8 mouse cellular contexts compared by ENCODE assay signal in genomic region chr10:52381845-52382591, GRCm38 (mm10). TPM values are rescaled to one million over a fixed set of nuclear protein-coding genes. Genes with fewer than 3 reads are reported as not detected.
DNase-seq lines count a peak whose midpoint lies in the region; ATAC-seq and TF ChIP-seq lines count a peak whose summit lies in the region.

Gene Gopc (minus strand): TSS chr10:52382124.

- H3K4me3 ChIP-seq in embryonic facial prominence, embryonic 14.5 days (ENCODE audit: low read depth, low read length) = peak within 1 kb of the TSS; percentile 94
- H3K4me3 ChIP-seq in limb, embryonic 14.5 days (replicated peaks; ENCODE audit: low read length) = peak within 1 kb of the TSS; percentile 81
- peak within 1 kb of the TSS; percentile 78 for H3K4me3 ChIP-seq in midbrain, postnatal 0 days (ENCODE audit: low read depth, low read length)

- peak within 1 kb of the TSS; percentile 92 for H3K9ac ChIP-seq in embryonic facial prominence, embryonic 14.5 days (ENCODE audit: low read depth, low read length)
- H3K9ac ChIP-seq in limb, embryonic 14.5 days (ENCODE audit: low read depth, low read length, severe bottlenecking) = peak within 1 kb of the TSS; percentile 89
- H3K9ac ChIP-seq in midbrain, postnatal 0 days (replicated peaks; ENCODE audit: low read length, poor library complexity, severe bottlenecking) = peak within 1 kb of the TSS; percentile 82

- peak within 1 kb of the TSS; percentile 97 for H3K27ac ChIP-seq in embryonic facial prominence, embryonic 14.5 days (replicated peaks; ENCODE audit: low read depth, low read length)
- peak within 1 kb of the TSS; percentile 94 for H3K27ac ChIP-seq in limb, embryonic 14.5 days (replicated peaks; ENCODE audit: low read depth, low read length)
- H3K27ac ChIP-seq in midbrain, postnatal 0 days (ENCODE audit: low read depth, low read length) = peak within 1 kb of the TSS; percentile 86

- no peaks in the 10 kb centered on the region for H3K36me3 ChIP-seq in embryonic facial prominence, embryonic 14.5 days (ENCODE audit: control insufficient read depth, insufficient read depth, low read length)
- no peaks in the 10 kb centered on the region for H3K36me3 ChIP-seq in limb, embryonic 14.5 days (ENCODE audit: control insufficient read depth, insufficient read depth, low read length)
- no peaks in the 10 kb centered on the region for H3K36me3 ChIP-seq in midbrain, postnatal 0 days (ENCODE audit: insufficient read depth, low read length)

- peak; percentile 98 for DNase-seq in 3T3-L1 (ENCODE audit: low read depth, low spot score)
- peak; percentile 83 to 89 for DNase-seq in adrenal gland, postnatal 4 days (ENCODE audit: low spot score in 2 of 2)
- DNase-seq in embryonic facial prominence, embryonic 14.5 days (ENCODE audit: low spot score) = peak; percentile 99
- peak; percentile 97 for DNase-seq in heart, adult 8-10 months (ENCODE audit: low spot score)
- DNase-seq in kidney, adult 9 months = peak; percentile 98
- DNase-seq in limb, embryonic 14.5 days (ENCODE audit: low spot score) = peak; percentile 98
- peak; percentile 99 for DNase-seq in midbrain, postnatal 0 days (ENCODE audit: low spot score)
- peak; percentile 94 to 96 for DNase-seq in spleen, postnatal 14 days (ENCODE audit: low spot score in 2 of 2)

- WGBS in embryonic facial prominence, embryonic 14.5 days = 0% methylated on average over 40 of the region's 71 CpGs
- 0% methylated on average over 62 of the region's 71 CpGs for WGBS in limb, embryonic 14.5 days
- WGBS in midbrain, postnatal 0 days = under 1% methylated on average over 59 of the region's 71 CpGs

- H3K9me3 ChIP-seq in embryonic facial prominence, embryonic 14.5 days (ENCODE audit: control insufficient read depth, low read length) = no peaks in the 10 kb centered on the region
- no peaks in the 10 kb centered on the region for H3K9me3 ChIP-seq in limb, embryonic 14.5 days (ENCODE audit: control insufficient read depth, low read length)
- no peaks in the 10 kb centered on the region for H3K9me3 ChIP-seq in midbrain, postnatal 0 days (ENCODE audit: low read length)

- H3K27me3 ChIP-seq in embryonic facial prominence, embryonic 14.5 days (replicated peaks; ENCODE audit: control insufficient read depth, insufficient read depth, low read length) = no peaks in the 10 kb centered on the region
- no peaks in the 10 kb centered on the region for H3K27me3 ChIP-seq in limb, embryonic 14.5 days (ENCODE audit: control insufficient read depth, insufficient read depth, low read length)
- H3K27me3 ChIP-seq in midbrain, postnatal 0 days (ENCODE audit: insufficient read depth, low read length) = no peaks in the 10 kb centered on the region

- no peak for TF ChIP-seq CTCF in midbrain, postnatal 0 days (IDR thresholded peaks at IDR 0.05)

- TF ChIP-seq POLR2A in limb, embryonic 14.5 days (IDR thresholded peaks at IDR 0.05; ENCODE audit: borderline replicate concordance, extremely low read depth, insufficient read depth, insufficient read length) = peak; percentile 61; the same call in 1 of the 2 replicates

- ATAC-seq in embryonic facial prominence, embryonic 14.5 days (ENCODE audit: low read depth) = peak; percentile 98
- ATAC-seq in limb, embryonic 14.5 days (ENCODE audit: low FRiP score, low read depth) = peak; percentile 99
- ATAC-seq in midbrain, postnatal 0 days (ENCODE audit: low FRiP score) = peak; percentile 99

- peaks cover 6% of the 10 kb centered on the region; the same call in 1 of the 2 replicates for H3K4me1 ChIP-seq in embryonic facial prominence, embryonic 14.5 days (ENCODE audit: control insufficient read depth, insufficient read depth, low read length)
- H3K4me1 ChIP-seq in limb, embryonic 14.5 days (ENCODE audit: control insufficient read depth, insufficient read depth, low read length) = peaks cover 8% of the 10 kb centered on the region
- no peaks in the 10 kb centered on the region; the same call in 1 of the 2 replicates for H3K4me1 ChIP-seq in midbrain, postnatal 0 days (ENCODE audit: insufficient read depth, low read length)

- peak within 1 kb of the TSS; percentile 62 for H3K4me2 ChIP-seq in embryonic facial prominence, embryonic 14.5 days (ENCODE audit: low read depth, low read length)
- H3K4me2 ChIP-seq in limb, embryonic 14.5 days (replicated peaks; ENCODE audit: low read depth, low read length, severe bottlenecking) = peak within 1 kb of the TSS; percentile 60
- H3K4me2 ChIP-seq in midbrain, postnatal 0 days (ENCODE audit: low read depth, low read length, poor library complexity, severe bottlenecking) = peak within 1 kb of the TSS; percentile 62

RNA-seq across cellular contexts. Expression of gene Gopc, which starts in this region (rescaled TPM):
- total RNA-seq in adrenal gland, postnatal 4 days (2021) = 10 to 100 TPM; 26.9 to 29.4 TPM
- polyA plus RNA-seq in embryonic facial prominence, embryonic 14.5 days (2014; fragmentation: Nextera tagmentation; extraction: Ambion mirVana) = 17.3 and 19.5 TPM in 2 replicates
- total RNA-seq in heart, adult 8-10 months (2022) = 10 to 100 TPM; 10.8 to 12.2 (median 11.1) TPM
- polyA plus RNA-seq in limb, embryonic 14.5 days (2012; rRNA removed) = 14.6 and 17.6 TPM in 2 replicates
- polyA plus RNA-seq in limb, embryonic 14.5 days (2014; fragmentation: Nextera tagmentation; extraction: Ambion mirVana) = 20.2 and 21.8 TPM in 2 replicates
- 18.0 and 20.2 TPM in 2 replicates for total RNA-seq in midbrain, postnatal 0 days (2014; rRNA removed)
- 21.8 and 23.1 TPM in 2 replicates for polyA plus RNA-seq in midbrain, postnatal 0 days (2015; fragmentation: Nextera tagmentation; extraction: Ambion mirVana)

Comparison
In these comparisons a context has a peak if more than half of its experiments do, and no peak if none do; other contexts are left out.
1. Peak in every context shown above with its lines: DNase-seq, ATAC-seq, H3K4me3 ChIP-seq and H3K27ac ChIP-seq.